In the genomic region with DNA sequence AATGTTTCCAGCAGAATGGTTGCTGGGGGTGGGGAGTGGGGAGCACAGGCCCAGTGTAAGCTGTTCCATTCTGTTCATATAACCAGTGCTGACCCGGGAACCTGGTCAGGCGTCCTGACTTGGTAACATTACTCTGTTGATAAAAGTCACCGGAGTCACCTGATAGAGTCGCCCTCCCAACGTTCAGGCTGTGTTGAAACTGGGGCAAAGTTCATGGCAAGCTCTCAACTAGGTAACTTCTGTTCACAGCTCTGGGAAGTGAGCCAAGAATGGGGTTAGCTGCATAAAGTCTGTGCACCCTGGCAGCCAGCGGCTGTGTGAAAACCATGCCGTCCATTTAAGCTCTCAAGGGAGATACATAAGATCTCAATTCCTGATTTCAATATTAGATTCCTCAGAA, we compare ENCODE assay signal across 12 mouse cellular contexts. TPM values are rescaled to one million over a fixed set of nuclear protein-coding genes. Genes with fewer than 3 reads are reported as not detected.
DNase-seq lines count a peak whose midpoint lies in the region; ATAC-seq and TF ChIP-seq lines count a peak whose summit lies in the region.
"Not testable (repeated sequence)": the region's sequence is repeated elsewhere in the genome, so short reads cannot be mapped to it uniquely, and the experiment has no call there.
"Had no signal": no experiment of that assay in that cellular context is flagged by ENCODE, and none has a peak within 500 bp of the region (broad histone marks: within the 10 kb centered on the region; RNA-seq: fewer than 3 reads in every experiment).

No protein-coding gene starts in this region.

- not testable (repeated sequence) for H3K4me2 ChIP-seq in kidney, embryonic 14.5 days (replicated peaks; ENCODE audit: low read depth, low read length)

- H3K27ac ChIP-seq in kidney, embryonic 14.5 days (ENCODE audit: low read depth, low read length); liver, adult 2 months (replicated peaks; ENCODE audit: insufficient read depth, low read depth, low read length): not testable (repeated sequence)

- not testable (repeated sequence) for H3K9me3 ChIP-seq in kidney, embryonic 14.5 days (ENCODE audit: control insufficient read depth, low read length)

- H3K4me1 ChIP-seq in kidney, embryonic 14.5 days (ENCODE audit: control insufficient read depth, insufficient read depth, low read length); liver, adult 2 months (ENCODE audit: control insufficient read depth, insufficient read depth, low read length): not testable (repeated sequence)

- WGBS in kidney, embryonic 14.5 days: 25% methylated on average over 7 of the region's 7 CpGs
- WGBS in liver, adult 2 months: 5% methylated on average over 7 of the region's 7 CpGs

- not testable (repeated sequence) for H3K79me2 ChIP-seq in liver, adult 2 months (ENCODE audit: control insufficient read depth, insufficient read depth, low read length)

- H3K4me3 ChIP-seq in kidney, embryonic 14.5 days (ENCODE audit: low read length); liver, adult 2 months (ENCODE audit: insufficient read depth, low read depth, low read length): not testable (repeated sequence)

- H3K36me3 ChIP-seq in kidney, embryonic 14.5 days (ENCODE audit: control insufficient read depth, insufficient read depth, low read length); liver, adult 2 months (ENCODE audit: control insufficient read depth, insufficient read depth, low read length): not testable (repeated sequence)

- DNase-seq in adrenal gland, postnatal 25 days: peak; percentile 38
- peak; percentile 19 for DNase-seq in heart, postnatal 25 days (ENCODE audit: low spot score)
- DNase-seq in liver, adult 2 months (ENCODE audit: extremely low read depth, low read depth, low spot score): peak; percentile 97
- peak; percentile 82 for DNase-seq in lung, postnatal 14 days
- peak; percentile 11 for DNase-seq in right cerebral cortex, postnatal 14 days
- peak; percentile 88 for DNase-seq in yolk sac, embryonic 10.5 days (ENCODE audit: low spot score)

- TF ChIP-seq CTCF in liver, adult 2 months (IDR thresholded peaks at IDR 0.05; ENCODE audit: low read depth, low read length): not testable (repeated sequence)

- peak; percentile 74 for ATAC-seq in granulocyte monocyte progenitor cell, adult 5-6 weeks (replicated peaks; ENCODE audit: poor library complexity, severe bottlenecking)
- ATAC-seq in kidney, embryonic 14.5 days (ENCODE audit: low FRiP score, low TSS enrichment): 0 out of 2 replicates have a peak, but pooled peaks have one; percentile 28

- not testable (repeated sequence) for TF ChIP-seq POLR2A in liver, adult 2 months (IDR thresholded peaks at IDR 0.05; ENCODE audit: extremely low read depth, insufficient read depth, low read length)

- not testable (repeated sequence) for H3K9ac ChIP-seq in kidney, embryonic 14.5 days (ENCODE audit: low read depth, low read length); liver, adult 2 months (ENCODE audit: low read depth, low read length)

- H3K27me3 ChIP-seq in kidney, embryonic 14.5 days (ENCODE audit: control insufficient read depth, insufficient read depth, low read length); liver, adult 2 months (ENCODE audit: control insufficient read depth, insufficient read depth, low read length): not testable (repeated sequence)

- intact Hi-C loops in heart, postnatal 25 days (cut with DNase I): not testable (repeated sequence)

RNA-seq across cellular contexts. Expression of a gene that starts 11.2 kb away (rescaled TPM):
- 6.3 and 7.7 TPM in 2 replicates for total RNA-seq in adrenal gland, postnatal 25 days (2021)
- total RNA-seq in granulocyte monocyte progenitor cell, adult 5-6 weeks (2014; fragmentation: Nextera tagmentation): 14.7 and 16.2 TPM in 2 replicates
- total RNA-seq in granulocyte monocyte progenitor cell, adult 5-6 weeks (2017): 9.6 and 12.3 TPM in 2 replicates
- total RNA-seq in heart, postnatal 25 days (2021): 10 to 100 TPM; 35.8 to 47.2 TPM
- 48.9 and 55.2 TPM in 2 replicates for polyA plus RNA-seq in kidney, embryonic 14.5 days (2014; fragmentation: Nextera tagmentation; extraction: Ambion mirVana)
- total RNA-seq in liver, adult 2 months (2014; rRNA removed): 26.1 and 30.8 TPM in 2 replicates
- polyA plus RNA-seq in liver, adult 2 months (2012; rRNA removed): 24.5 and 40.9 TPM in 2 replicates

RNA-seq across cellular contexts. Expression of a gene that starts 17.7 kb away (rescaled TPM):
- 1.5 and 1.7 TPM in 2 replicates for total RNA-seq in adrenal gland, postnatal 25 days (2021)
- total RNA-seq in granulocyte monocyte progenitor cell, adult 5-6 weeks (2014; fragmentation: Nextera tagmentation): 0.13 TPM in 1 of 2 replicates, not detected in the other
- not detected in 2 replicates for total RNA-seq in granulocyte monocyte progenitor cell, adult 5-6 weeks (2017)
- 1 to 10 TPM in 1 of 2 experiments, under 1 TPM in 1; 0.94 to 1.5 TPM for total RNA-seq in heart, postnatal 25 days (2021)
- 1.3 and 3.4 TPM in 2 replicates for polyA plus RNA-seq in kidney, embryonic 14.5 days (2014; fragmentation: Nextera tagmentation; extraction: Ambion mirVana)
- total RNA-seq in liver, adult 2 months (2014; rRNA removed): 43.4 and 53.4 TPM in 2 replicates
- polyA plus RNA-seq in liver, adult 2 months (2012; rRNA removed): 44.7 and 71.6 TPM in 2 replicates

RNA-seq across cellular contexts. Expression of a gene that starts 18.2 kb away (rescaled TPM):
- not detected in 2 replicates for total RNA-seq in adrenal gland, postnatal 25 days (2021)
- total RNA-seq in granulocyte monocyte progenitor cell, adult 5-6 weeks (2014; fragmentation: Nextera tagmentation): not detected in 2 replicates
- not detected in 2 replicates for total RNA-seq in granulocyte monocyte progenitor cell, adult 5-6 weeks (2017)
- total RNA-seq in heart, postnatal 25 days (2021): not detected
- polyA plus RNA-seq in kidney, embryonic 14.5 days (2014; fragmentation: Nextera tagmentation; extraction: Ambion mirVana): not detected in 2 replicates
- total RNA-seq in liver, adult 2 months (2014; rRNA removed): not detected in 2 replicates
- not detected in 2 replicates for polyA plus RNA-seq in liver, adult 2 months (2012; rRNA removed)
- total RNA-seq: ES-E14 had no signal
- polyA plus RNA-seq: embryonic facial prominence, embryonic 13.5 days; midbrain, embryonic 11.5 days; neural tube, embryonic 14.5 days had no signal

RNA-seq across cellular contexts. Expression of a gene that starts 31.4 kb away (rescaled TPM):
- not detected in 2 replicates for total RNA-seq in adrenal gland, postnatal 25 days (2021)
- total RNA-seq in granulocyte monocyte progenitor cell, adult 5-6 weeks (2014; fragmentation: Nextera tagmentation): not detected in 2 replicates
- not detected in 2 replicates for total RNA-seq in granulocyte monocyte progenitor cell, adult 5-6 weeks (2017)
- total RNA-seq in heart, postnatal 25 days (2021): 1 to 10 TPM; 1.7 TPM
- polyA plus RNA-seq in kidney, embryonic 14.5 days (2014; fragmentation: Nextera tagmentation; extraction: Ambion mirVana): 0.55 and 0.79 TPM in 2 replicates
- total RNA-seq in liver, adult 2 months (2014; rRNA removed): 45.4 and 58.2 TPM in 2 replicates
- 33.7 and 59.9 TPM in 2 replicates for polyA plus RNA-seq in liver, adult 2 months (2012; rRNA removed)
- polyA plus RNA-seq: embryonic facial prominence, embryonic 13.5 days had no signal

RNA-seq across cellular contexts. Expression of a gene that starts 32.9 kb away (rescaled TPM):
- 15.2 and 17.1 TPM in 2 replicates for total RNA-seq in adrenal gland, postnatal 25 days (2021)
- total RNA-seq in granulocyte monocyte progenitor cell, adult 5-6 weeks (2014; fragmentation: Nextera tagmentation): 10.1 and 14.0 TPM in 2 replicates
- total RNA-seq in granulocyte monocyte progenitor cell, adult 5-6 weeks (2017): 11.5 and 12.0 TPM in 2 replicates
- 100 to 1,000 TPM; 100 to 107 TPM for total RNA-seq in heart, postnatal 25 days (2021)
- 32.7 and 37.5 TPM in 2 replicates for polyA plus RNA-seq in kidney, embryonic 14.5 days (2014; fragmentation: Nextera tagmentation; extraction: Ambion mirVana)
- 10.1 and 11.2 TPM in 2 replicates for total RNA-seq in liver, adult 2 months (2014; rRNA removed)
- 7.9 and 8.6 TPM in 2 replicates for polyA plus RNA-seq in liver, adult 2 months (2012; rRNA removed)

Comparison
In these comparisons a context has a peak if more than half of its experiments do, and no peak if none do; other contexts are left out.
1. DNase-seq: peak in every context shown above with its lines; median percentile 97 in liver, adult 2 months; 88 in yolk sac, embryonic 10.5 days; 82 in lung, postnatal 14 days; 38 in adrenal gland, postnatal 25 days; 19 in heart, postnatal 25 days; 11 in right cerebral cortex, postnatal 14 days.
2. RNA of a gene that starts 17.7 kb away (total RNA-seq): 43.4 to 53.4 TPM in liver, adult 2 months; 1.5 to 1.7 TPM in adrenal gland, postnatal 25 days, 0.94 to 1.5 TPM in heart, postnatal 25 days and 0.13 TPM in granulocyte monocyte progenitor cell, adult 5-6 weeks; every median in the first group is over 10 times any median in the second.